Mouse (Mus musculus) CH12.LX (cell line): ENCODE data around the gene C2cd2l.

Experiments
- CHD1 ChIP-seq: IDR thresholded peaks from 2 replicates; pipeline ENCODE4 v1.6.1; 2012; ENCODE audit warnings: low read depth, low read length, improper control_type of control experiment, inconsistent platforms
- CTCF ChIP-seq, 2 experiments: IDR thresholded peaks in 1 of 2; conservative IDR thresholded peaks in 1 of 2; 2 replicates each; pipeline ENCODE4 v1.5.1; 2011 to 2012; ENCODE audit warnings: low read depth in 2 of 2, low read length in 2 of 2, improper control_type of control experiment in 1 of 2, inconsistent platforms in 1 of 2, mild to moderate bottlenecking in 1 of 2, moderate library complexity in 1 of 2
- ELF1 ChIP-seq: IDR thresholded peaks from 2 replicates; pipeline ENCODE4 v1.6.1; 2014; ENCODE audit warnings: low read depth, mild to moderate bottlenecking, inconsistent platforms, low read length, improper control_type of control experiment
- JUND ChIP-seq: conservative IDR thresholded peaks from 2 replicates; pipeline ENCODE4 v1.6.1; 2011; ENCODE audit warnings: low read depth, low read length, improper control_type of control experiment
- MAX ChIP-seq: IDR thresholded peaks from 2 replicates; pipeline ENCODE4 v1.6.1; 2011; ENCODE audit warnings: low read length, improper control_type of control experiment
- MAZ ChIP-seq: IDR thresholded peaks from 2 replicates; pipeline ENCODE4 v1.6.1; 2012; ENCODE audit warnings: low read depth, mild to moderate bottlenecking, inconsistent platforms, low read length, improper control_type of control experiment, moderate library complexity
- MEF2A ChIP-seq: IDR thresholded peaks from 2 replicates; pipeline ENCODE4 v1.6.1; 2014; ENCODE audit warnings: low read depth, mild to moderate bottlenecking, inconsistent platforms, low read length, improper control_type of control experiment, borderline replicate concordance
- POLR2A ChIP-seq: IDR thresholded peaks from 2 replicates; pipeline ENCODE4 v1.6.1; 2011; ENCODE audit warnings: low read depth, mild to moderate bottlenecking, improper control_type of control experiment, low read length
- POLR2AphosphoS2 ChIP-seq: IDR thresholded peaks from 2 replicates; pipeline ENCODE4 v1.6.1; 2011; ENCODE audit warnings: low read depth, low read length, improper control_type of control experiment
- RAD21 ChIP-seq: IDR thresholded peaks from 2 replicates; pipeline ENCODE4 v1.6.1; 2011; ENCODE audit warnings: low read depth, mild to moderate bottlenecking, low read length, improper control_type of control experiment, moderate library complexity

DNA sequence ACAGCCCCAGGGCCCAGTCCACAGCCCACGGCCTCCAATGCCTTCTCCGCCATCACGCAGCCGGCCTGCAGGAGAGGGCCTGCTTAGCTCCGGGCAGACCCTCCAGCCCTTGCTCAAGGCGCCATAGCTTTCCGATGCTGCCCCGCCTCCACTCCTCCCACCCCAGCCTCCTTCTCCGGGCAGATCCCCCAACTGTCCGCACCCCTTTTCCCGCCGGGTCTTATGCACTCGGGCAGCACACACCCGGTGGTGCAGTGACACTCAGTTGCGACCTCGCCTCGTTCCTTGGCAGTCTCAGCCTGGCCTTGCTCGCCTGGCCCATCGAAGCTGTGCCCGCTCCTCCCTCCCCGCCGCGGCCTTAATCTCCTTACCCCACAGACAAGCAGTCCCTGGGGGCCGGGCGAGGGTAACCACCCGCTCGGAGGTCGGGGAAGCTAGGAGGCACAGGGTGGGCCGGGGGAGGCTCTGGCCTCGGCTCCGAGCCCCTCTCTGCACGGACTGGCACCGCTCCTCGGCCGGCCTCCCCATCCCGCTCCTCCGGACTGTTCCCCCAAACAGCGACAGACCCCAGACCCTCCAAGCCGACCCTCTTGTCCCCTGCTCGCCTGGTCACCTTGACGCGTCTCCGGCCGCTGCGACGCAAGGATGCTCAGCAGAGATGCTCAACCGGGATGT is 32.5 kb downstream of the C2cd2l start:
- TF ChIP-seq POLR2AphosphoS2 (no peak), POLR2A (no peak), MAZ (no peak), CTCF (conservative IDR thresholded peaks at IDR 0.05 in 1 of 2, IDR thresholded peaks at IDR 0.05 in 1 of 2; ENCODE audit: low read depth in 2 of 2, low read length in 2 of 2) (no peak), CHD1 (no peak), ELF1 (no peak), RAD21 (no peak), JUND (no peak), MEF2A (no peak), MAX (no peak)
